Mouse (Mus musculus): ENCODE results near the gene Ppp1r2. TPM values are rescaled to one million over a fixed set of nuclear protein-coding genes. Genes with fewer than 3 reads are reported as not detected.
A peak's percentile ranks its signal among the peaks of the same experiment; 100 is the strongest.
"Not testable (repeated sequence)": the region's sequence is repeated elsewhere in the genome, so short reads cannot be mapped to it uniquely, and the experiment has no call there.

The Ppp1r2 gene
- total and polyA plus RNA-seq, 2 experiments from 2014 or later = 83.5 to 125 TPM

- WGBS = 58% methylated on average over 2 of the region's 2 CpGs
- no peak for ATAC-seq (ENCODE audit: insufficient read depth, low read depth)
- DNase-seq (ENCODE audit: low spot score) = no peak
- no peak overlapping the region for H3K4me3 ChIP-seq (ENCODE audit: low read depth, low read length)
- H3K27ac ChIP-seq (ENCODE audit: low read depth) = no peak overlapping the region
- no peaks in the 10 kb centered on the region for H3K27me3 ChIP-seq (ENCODE audit: control insufficient read depth, insufficient read depth, low read length)
- H3K4me2 ChIP-seq (ENCODE audit: low read depth, low read length) = no peak overlapping the region
- TF ChIP-seq EP300 (IDR thresholded peaks at IDR 0.05; ENCODE audit: low read depth) = no peak
- TF ChIP-seq CTCF (IDR thresholded peaks at IDR 0.05; ENCODE audit: low read depth) = no peak
- H3K36me3 ChIP-seq (replicated peaks; ENCODE audit: control insufficient read depth, insufficient read depth, low read length) = no peaks in the 10 kb centered on the region
- no peak overlapping the region for H3K9ac ChIP-seq (replicated peaks; ENCODE audit: low read depth, low read length)
- H3K4me1 ChIP-seq (ENCODE audit: control insufficient read depth, insufficient read depth) = no peaks in the 10 kb centered on the region; the same call in none of the 2 replicates
- no peaks in the 10 kb centered on the region for H3K9me3 ChIP-seq (replicated peaks; ENCODE audit: control insufficient read depth, low read length)
Measured at GRCm38 (mm10) chr16:31318418-31318817, 43.3 kb upstream of the Ppp1r2 start.

- H3K4me2 ChIP-seq (ENCODE audit: low read depth, low read length); H3K4me1 ChIP-seq (ENCODE audit: control insufficient read depth, insufficient read depth); H3K27me3 ChIP-seq (ENCODE audit: control insufficient read depth, insufficient read depth, low read length); H3K9ac ChIP-seq (replicated peaks; ENCODE audit: low read depth, low read length); H3K4me3 ChIP-seq (ENCODE audit: low read depth, low read length); H3K9me3 ChIP-seq (replicated peaks; ENCODE audit: control insufficient read depth, low read length); H3K36me3 ChIP-seq (replicated peaks; ENCODE audit: control insufficient read depth, insufficient read depth, low read length): not testable (repeated sequence)
- peak; percentile 68 for DNase-seq (ENCODE audit: low spot score)
- H3K27ac ChIP-seq (ENCODE audit: low read depth) = peak overlapping the region; percentile 56
- ATAC-seq (ENCODE audit: insufficient read depth, low read depth) = peak; percentile 69
- 31% methylated on average over 11 of the region's 12 CpGs for WGBS
Measured at GRCm38 (mm10) chr16:31316246-31317143, 41.4 kb upstream of the Ppp1r2 start.

- TF ChIP-seq EP300 (IDR thresholded peaks at IDR 0.05; ENCODE audit: low read depth) = no peak
- no peak for DNase-seq (ENCODE audit: low spot score)
- no peak overlapping the region for H3K4me2 ChIP-seq (ENCODE audit: low read depth, low read length)
- no peaks in the 10 kb centered on the region for H3K9me3 ChIP-seq (replicated peaks; ENCODE audit: control insufficient read depth, low read length)
- H3K36me3 ChIP-seq (replicated peaks; ENCODE audit: control insufficient read depth, insufficient read depth, low read length) = no peaks in the 10 kb centered on the region
- no peak overlapping the region for H3K27ac ChIP-seq (ENCODE audit: low read depth)
- H3K27me3 ChIP-seq (ENCODE audit: control insufficient read depth, insufficient read depth, low read length) = no peaks in the 10 kb centered on the region
- ATAC-seq (ENCODE audit: insufficient read depth, low read depth) = no peak
- 79% methylated on average over 4 of the region's 4 CpGs for WGBS
- no peak overlapping the region for H3K4me3 ChIP-seq (ENCODE audit: low read depth, low read length)
- H3K4me1 ChIP-seq (ENCODE audit: control insufficient read depth, insufficient read depth) = no peaks in the 10 kb centered on the region; the same call in none of the 2 replicates
- no peak overlapping the region for H3K9ac ChIP-seq (replicated peaks; ENCODE audit: low read depth, low read length)
Measured at GRCm38 (mm10) chr16:31315294-31315693, 40.2 kb upstream of the Ppp1r2 start.

GRCm38 (mm10) chr16:31314497-31315233 lies 39.6 kb upstream of the Ppp1r2 start, which contains the start of gene Apod:
Gene Apod (minus strand): TSS chr16:31314808.
- H3K9me3 ChIP-seq (replicated peaks; ENCODE audit: control insufficient read depth, low read length) = no peaks in the 10 kb centered on the region
- no peak for ATAC-seq (ENCODE audit: insufficient read depth, low read depth)
- H3K36me3 ChIP-seq (replicated peaks; ENCODE audit: control insufficient read depth, insufficient read depth, low read length) = no peaks in the 10 kb centered on the region
- DNase-seq (ENCODE audit: low spot score) = no peak
- no peak for TF ChIP-seq CTCF (IDR thresholded peaks at IDR 0.05; ENCODE audit: low read depth)
- TF ChIP-seq EP300 (IDR thresholded peaks at IDR 0.05; ENCODE audit: low read depth) = no peak
- 71% methylated on average over 9 of the region's 9 CpGs for WGBS
- H3K4me3 ChIP-seq (ENCODE audit: low read depth, low read length) = no peak within 1 kb of the TSS
- H3K27ac ChIP-seq (ENCODE audit: low read depth) = no peak within 1 kb of the TSS
- H3K27me3 ChIP-seq (ENCODE audit: control insufficient read depth, insufficient read depth, low read length) = no peaks in the 10 kb centered on the region
- no peaks in the 10 kb centered on the region; the same call in none of the 2 replicates for H3K4me1 ChIP-seq (ENCODE audit: control insufficient read depth, insufficient read depth)
- no peak within 1 kb of the TSS for H3K9ac ChIP-seq (replicated peaks; ENCODE audit: low read depth, low read length)
- H3K4me2 ChIP-seq (ENCODE audit: low read depth, low read length) = no peak within 1 kb of the TSS

GRCm38 (mm10) chr16:31313611-31314010 lies 38.5 kb upstream of the Ppp1r2 start:
- Histone ChIP-seq H3K9me3 (replicated peaks; ENCODE audit: control insufficient read depth, low read length) (no peaks in the 10 kb centered on the region), H3K4me2 (ENCODE audit: low read depth, low read length) (no peak overlapping the region), H3K4me3 (ENCODE audit: low read depth, low read length) (no peak overlapping the region), H3K27ac (ENCODE audit: low read depth) (no peak overlapping the region), H3K4me1 (ENCODE audit: control insufficient read depth, insufficient read depth) (no peaks in the 10 kb centered on the region; the same call in 1 of the 2 replicates), H3K36me3 (replicated peaks; ENCODE audit: control insufficient read depth, insufficient read depth, low read length) (no peaks in the 10 kb centered on the region), H3K27me3 (ENCODE audit: control insufficient read depth, insufficient read depth, low read length) (no peaks in the 10 kb centered on the region), H3K9ac (replicated peaks; ENCODE audit: low read depth, low read length) (no peak overlapping the region)
- ATAC-seq (ENCODE audit: insufficient read depth, low read depth) (no peak), DNase-seq (ENCODE audit: low spot score) (no peak)
- 76% methylated on average over 2 of the region's 2 CpGs for WGBS
- no peak for TF ChIP-seq CTCF (IDR thresholded peaks at IDR 0.05; ENCODE audit: low read depth)
- TF ChIP-seq EP300 (IDR thresholded peaks at IDR 0.05; ENCODE audit: low read depth) = no peak
